Mouse (Mus musculus) kidney, adult 2 months (tissue): Measurements from ENCODE around the gene Zfp82. TPM values are rescaled to one million over a fixed set of nuclear protein-coding genes. Genes with fewer than 3 reads are reported as not detected.
A peak's percentile ranks its signal among the peaks of the same experiment; 100 is the strongest.

ENCODE experiments used
- DNase-seq: peaks from one replicate; pipeline ENCODE4 v3.0.0; 2021
- H3K27ac ChIP-seq: fragments of 200-500 bp; 2 replicates; pipeline ENCODE4 v1.5.1; 2012; ENCODE audit warnings: low read depth, low read length, control low read depth, inconsistent platforms; ENCODE audit not compliant: insufficient read depth
- H3K27me3 ChIP-seq: fragments of 200-500 bp; replicated peaks from 2 replicates; pipeline ENCODE4 v1.6.1; 2012; ENCODE audit warnings: mild to moderate bottlenecking, moderate library complexity, low read length, inconsistent platforms; ENCODE audit not compliant: control insufficient read depth, insufficient read depth
- H3K36me3 ChIP-seq: fragments of 200-500 bp; 2 replicates; pipeline ENCODE4 v1.6.1; 2012; ENCODE audit warnings: mild to moderate bottlenecking, moderate library complexity, low read length, inconsistent platforms; ENCODE audit not compliant: control insufficient read depth, insufficient read depth
- H3K4me1 ChIP-seq: fragments of 200-500 bp; 2 replicates; pipeline ENCODE4 v1.6.1; 2011; ENCODE audit warnings: low read length; ENCODE audit not compliant: control insufficient read depth, insufficient read depth
- H3K4me3 ChIP-seq: fragments of 200-500 bp; 2 replicates; pipeline ENCODE4 v1.5.1; 2011; ENCODE audit warnings: mild to moderate bottlenecking, low read depth, low read length, control low read depth; ENCODE audit not compliant: insufficient read depth
- CTCF ChIP-seq: fragments of 200-500 bp; conservative IDR thresholded peaks from 2 replicates; pipeline ENCODE4 v1.5.1; 2011; ENCODE audit warnings: low read depth, mild to moderate bottlenecking, control low read depth, low read length, moderate library complexity, mixed read lengths; ENCODE audit not compliant: insufficient read depth, insufficient read length
- POLR2A ChIP-seq: fragments of 200-500 bp; IDR thresholded peaks from one replicate; pipeline ENCODE4 v1.6.1; 2011; ENCODE audit warnings: low read depth, low read length, control low read depth
- WGBS: fragments of 180-500 bp; shearing (Covaris S2); methylation state at CpG from one replicate; pipeline ENCODE4 v1.1.7; 2018; 5-methylcytosine and 5-hydroxymethylcytosine counted together
- polyA plus RNA-seq: library from polyadenylated mRNA; depleted of rRNA; stranded (reverse); fragments of >200 nt; gene quantifications from 2 replicates; pipeline ENCODE4 v1.2.3, GENCODE M21; 2012

The Zfp82 gene
- polyA plus RNA-seq, 1 experiment: 0.42 TPM

DNA sequence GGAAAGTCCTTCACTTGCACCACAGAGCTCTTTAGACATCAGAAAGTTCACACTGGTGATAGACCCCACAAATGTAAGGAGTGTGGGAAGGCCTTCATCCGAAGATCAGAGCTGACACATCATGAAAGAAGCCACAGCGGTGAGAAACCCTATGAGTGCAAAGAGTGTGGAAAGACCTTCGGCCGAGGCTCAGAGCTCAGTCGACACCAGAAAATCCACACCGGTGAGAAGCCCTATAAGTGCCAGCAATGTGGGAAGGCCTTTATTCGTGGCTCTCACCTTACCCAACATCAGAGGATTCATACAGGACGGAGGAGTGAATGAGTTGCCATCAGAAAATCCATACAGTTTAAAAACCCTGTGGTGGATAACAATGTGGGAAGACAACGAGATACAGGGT, 49.4 kb downstream of the Zfp82 start:
- DNase-seq: no peak
- Histone ChIP-seq H3K4me3 (no peak overlapping the region), H3K4me1 (no peaks in the 10 kb centered on the region), H3K27me3 (no peaks in the 10 kb centered on the region), H3K27ac (no peak overlapping the region), H3K36me3 (no peaks in the 10 kb centered on the region)
- 96% methylated on average over 9 of the region's 9 CpGs for WGBS
- TF ChIP-seq POLR2A: no peak
- no peak for TF ChIP-seq CTCF

DNA sequence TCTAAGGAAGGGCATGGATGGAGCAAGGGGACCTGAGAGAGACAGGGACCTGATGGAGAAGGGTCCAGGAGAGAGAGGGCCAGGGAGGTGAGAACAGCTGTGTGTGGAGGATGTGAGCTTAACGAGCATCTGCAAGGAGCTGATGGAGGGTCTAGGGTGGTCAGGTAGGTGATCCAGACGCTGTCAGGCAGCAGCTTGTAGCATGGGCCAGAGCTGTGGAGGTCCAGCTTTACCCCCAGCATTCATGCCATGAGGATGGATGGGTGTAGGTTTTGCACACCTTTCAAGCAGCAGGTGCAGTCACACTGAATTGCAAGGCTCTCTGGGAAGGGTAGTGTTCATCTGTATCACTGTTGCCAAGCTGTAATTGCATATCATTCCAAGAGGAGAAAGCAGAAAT, 53.2 kb downstream of the Zfp82 start:
- DNase-seq: no peak
- WGBS: 94% methylated on average over 2 of the region's 2 CpGs
- H3K27me3 ChIP-seq: no peaks in the 10 kb centered on the region
- no peaks in the 10 kb centered on the region; the same call in 1 of the 2 replicates for H3K36me3 ChIP-seq
- H3K4me3 ChIP-seq: no peak overlapping the region
- H3K27ac ChIP-seq: no peak overlapping the region
- TF ChIP-seq POLR2A (no peak), CTCF (no peak)
- H3K4me1 ChIP-seq: no peaks in the 10 kb centered on the region

DNA sequence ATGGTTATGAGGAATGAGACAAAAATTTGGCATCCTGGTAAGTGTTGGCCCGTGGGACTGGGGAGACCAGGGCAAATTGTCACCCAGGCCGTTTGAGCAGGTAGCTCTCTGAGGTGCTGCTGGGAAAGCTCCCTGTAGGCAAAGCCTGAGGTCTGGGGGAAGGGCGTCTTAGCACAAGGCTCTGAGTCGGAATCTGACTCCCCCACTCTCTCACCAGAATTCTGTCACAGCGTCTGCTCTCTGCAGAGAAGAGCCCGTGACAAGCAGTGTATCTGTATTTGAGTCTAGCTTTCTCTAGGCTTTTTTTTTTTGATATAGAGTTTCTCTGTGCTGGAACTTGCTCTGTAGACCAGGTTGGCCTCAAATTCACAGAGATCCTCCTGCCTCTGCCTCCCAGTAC, 55.5 kb downstream of the Zfp82 start:
- Histone ChIP-seq H3K36me3 (no peaks in the 10 kb centered on the region; the same call in none of the 2 replicates), H3K27ac (no peak overlapping the region), H3K4me3 (no peak overlapping the region), H3K27me3 (no peaks in the 10 kb centered on the region), H3K4me1 (no peaks in the 10 kb centered on the region)
- TF ChIP-seq POLR2A: no peak
- TF ChIP-seq CTCF: no peak
- 86% methylated on average over 6 of the region's 6 CpGs for WGBS
- DNase-seq: no peak

DNA sequence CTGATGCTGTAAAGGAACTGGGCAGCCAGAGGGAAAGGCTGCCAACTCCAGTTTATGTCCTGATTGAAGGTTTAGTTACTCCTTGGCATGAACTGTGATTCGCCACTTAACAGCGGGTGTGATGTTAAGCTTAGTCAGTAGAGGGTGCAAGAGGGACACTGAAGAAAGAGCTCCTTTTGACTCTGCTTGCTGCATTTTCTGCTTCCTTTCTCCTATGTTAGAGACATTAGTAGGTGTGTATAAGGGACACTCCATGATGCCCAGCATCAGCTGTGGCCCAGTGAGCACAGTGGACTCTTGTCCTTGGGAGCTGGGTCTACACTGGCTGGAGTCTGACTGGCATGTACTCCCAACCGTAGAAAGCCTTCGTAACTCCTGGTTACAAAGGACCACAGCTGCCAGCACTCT, 59.7 kb downstream of the Zfp82 start:
- H3K27ac ChIP-seq: no peak overlapping the region
- H3K4me1 ChIP-seq: peaks cover 11% of the 10 kb centered on the region
- no peaks in the 10 kb centered on the region; the same call in none of the 2 replicates for H3K36me3 ChIP-seq
- WGBS: 67% methylated on average over 4 of the region's 4 CpGs
- DNase-seq: peak; percentile 63
- no peaks in the 10 kb centered on the region for H3K27me3 ChIP-seq
- no peak overlapping the region for H3K4me3 ChIP-seq
- TF ChIP-seq POLR2A (no peak), CTCF (peak; percentile 39)

DNA sequence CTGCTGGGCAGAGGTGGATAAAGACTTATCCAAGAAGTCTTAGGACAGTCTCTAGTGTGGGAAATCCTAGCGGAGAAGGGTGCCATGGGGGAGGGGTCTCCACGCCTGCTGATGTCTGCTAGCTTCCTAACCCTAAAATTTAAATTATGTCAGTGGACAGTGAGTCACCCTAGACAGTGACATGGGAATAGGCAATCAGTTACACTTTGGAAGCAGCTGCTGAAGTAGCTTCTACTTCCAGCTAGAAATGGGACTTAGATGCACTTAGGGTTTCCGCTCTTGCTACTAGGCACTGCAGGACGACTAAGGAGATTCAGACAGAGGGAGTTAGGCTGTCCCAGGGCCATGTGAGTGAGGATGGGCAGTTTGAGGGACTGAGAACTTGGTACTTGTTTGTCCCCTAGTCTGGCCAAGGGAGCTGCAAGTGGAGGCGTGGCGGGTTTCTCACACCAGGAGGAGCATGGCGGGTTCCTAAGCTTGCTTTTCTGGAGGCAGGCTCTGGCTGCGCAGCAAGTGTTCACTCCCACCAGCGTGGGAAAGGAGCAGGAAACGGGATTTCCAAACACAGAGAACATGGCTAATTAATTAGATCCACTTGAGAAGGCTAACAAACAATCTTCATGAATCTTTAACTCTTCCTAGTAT, 62.0 kb downstream of the Zfp82 start:
- no peak for TF ChIP-seq CTCF
- no peak for TF ChIP-seq POLR2A
- Histone ChIP-seq H3K27ac (no peak overlapping the region), H3K27me3 (no peaks in the 10 kb centered on the region), H3K4me3 (no peak overlapping the region), H3K36me3 (no peaks in the 10 kb centered on the region; the same call in 1 of the 2 replicates), H3K4me1 (peaks cover 11% of the 10 kb centered on the region)
- DNase-seq: no peak
- WGBS: 83% methylated on average over 10 of the region's 10 CpGs

DNA sequence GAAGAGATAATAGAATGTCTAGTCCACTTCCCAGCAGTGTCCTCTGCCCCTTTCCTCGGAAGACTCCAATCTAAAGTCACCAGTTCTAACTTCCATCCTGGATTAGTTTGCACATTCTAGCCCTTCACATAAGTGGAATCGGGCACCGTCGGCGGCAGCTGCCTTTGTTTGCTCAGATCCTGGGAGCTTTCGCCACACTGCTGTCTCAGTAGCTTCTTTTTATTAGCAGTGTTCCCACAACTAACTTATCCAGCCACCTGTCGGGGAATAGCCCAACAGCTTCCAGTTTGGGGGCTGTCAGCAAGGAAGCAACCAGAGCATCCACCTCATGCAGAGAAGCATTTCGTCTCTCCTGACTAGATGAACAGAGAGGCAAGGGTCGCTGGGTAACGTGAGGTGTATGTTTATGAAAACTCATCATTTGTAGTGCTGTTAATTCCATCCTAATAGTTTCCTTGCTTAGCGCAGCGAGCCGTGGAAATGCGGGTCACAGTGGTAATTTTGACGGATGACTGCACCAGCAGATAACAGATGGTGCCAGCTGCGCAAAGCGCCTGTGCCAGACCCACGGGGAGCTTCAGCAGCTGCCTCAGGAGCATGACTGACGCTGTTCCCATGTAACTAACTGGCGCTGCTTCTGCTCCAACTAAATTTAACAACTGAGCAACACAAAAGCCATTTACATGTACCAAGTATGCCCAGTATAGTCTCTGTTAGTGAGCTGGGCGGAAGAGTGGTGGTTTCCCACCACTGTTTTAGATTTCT, 63.2 kb downstream of the Zfp82 start:
- H3K27me3 ChIP-seq: no peaks in the 10 kb centered on the region
- peaks cover 11% of the 10 kb centered on the region for H3K4me1 ChIP-seq
- peaks cover 3% of the 10 kb centered on the region; the same call in 1 of the 2 replicates for H3K36me3 ChIP-seq
- 46% methylated on average over 21 of the region's 21 CpGs for WGBS
- H3K27ac ChIP-seq: no peak overlapping the region
- peak; percentile 60 for DNase-seq
- no peak overlapping the region for H3K4me3 ChIP-seq
- TF ChIP-seq CTCF (no peak), POLR2A (no peak)

DNA sequence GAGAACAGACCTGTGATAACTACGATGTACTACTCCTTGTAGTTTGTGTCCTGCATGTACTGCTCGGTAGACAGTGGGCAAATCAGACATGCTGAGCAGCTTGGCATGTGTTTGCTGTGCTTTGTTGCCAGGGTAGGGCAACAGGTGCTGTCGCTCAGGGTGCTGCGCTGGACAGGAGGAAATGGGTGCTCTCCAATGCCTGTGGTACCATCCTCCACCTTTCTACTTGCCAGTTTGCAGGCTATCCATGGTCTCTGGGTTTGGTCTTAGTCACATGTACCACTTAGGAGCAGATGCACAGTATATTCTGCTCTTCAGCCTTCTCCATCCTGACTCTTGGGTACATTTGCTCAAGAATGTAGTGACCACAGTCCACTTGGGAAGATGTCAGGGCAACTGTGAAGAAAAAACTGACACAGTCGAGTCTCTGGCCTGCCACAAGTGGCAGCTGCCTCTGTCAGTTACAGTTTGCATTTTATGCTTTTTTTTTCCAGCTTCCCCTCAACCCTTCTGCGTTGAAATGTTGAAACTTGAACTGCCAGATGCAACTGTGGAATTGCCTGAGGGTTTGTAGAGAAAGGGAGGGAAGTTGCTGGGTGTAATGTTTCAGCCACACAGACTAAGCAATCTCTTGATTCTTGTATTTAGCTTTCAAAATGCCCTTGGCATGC, 64.5 kb downstream of the Zfp82 start:
- 73% methylated on average over 6 of the region's 6 CpGs for WGBS
- TF ChIP-seq POLR2A (no peak), CTCF (no peak)
- H3K4me3 ChIP-seq: no peak overlapping the region
- peaks cover 5% of the 10 kb centered on the region; the same call in 1 of the 2 replicates for H3K36me3 ChIP-seq
- H3K27ac ChIP-seq: no peak overlapping the region
- DNase-seq: no peak
- peaks cover 11% of the 10 kb centered on the region for H3K4me1 ChIP-seq
- no peaks in the 10 kb centered on the region for H3K27me3 ChIP-seq
